Mouse (Mus musculus) lung, embryonic 16.5 days (tissue): ENCODE data around the gene Snx22. TPM values are rescaled to one million over a fixed set of nuclear protein-coding genes. Genes with fewer than 3 reads are reported as not detected.
A peak's percentile ranks its signal among the peaks of the same experiment; 100 is the strongest.

ENCODE experiments used
- ATAC-seq: fragments of 200-750 bp; cut with Nextera tagmentation; 2 replicates; pipeline ENCODE4 v1.8.0; 2017; ENCODE audit warnings: low read depth, mild to moderate bottlenecking, moderate library complexity
- H3K27ac ChIP-seq: fragments of 300-500 bp; sonication (generic); 2 replicates; pipeline ENCODE4 v1.5.1; 2014; ENCODE audit warnings: mild to moderate bottlenecking, control low read depth, low read length
- H3K27me3 ChIP-seq: fragments of 300-500 bp; sonication (generic); 2 replicates; pipeline ENCODE4 v1.6.1; 2014; ENCODE audit warnings: low read depth, low read length, mixed read lengths; ENCODE audit not compliant: control insufficient read depth, insufficient read depth
- H3K36me3 ChIP-seq: fragments of 300-500 bp; sonication (generic); 2 replicates; pipeline ENCODE4 v1.6.1; 2014; ENCODE audit warnings: low read length; ENCODE audit not compliant: control insufficient read depth, insufficient read depth
- H3K4me1 ChIP-seq: fragments of 300-500 bp; sonication (generic); replicated peaks from 2 replicates; pipeline ENCODE4 v1.6.1; 2014; ENCODE audit warnings: low read length, mixed read lengths; ENCODE audit not compliant: control insufficient read depth, insufficient read depth
- H3K4me2 ChIP-seq: fragments of 300-500 bp; sonication (generic); 2 replicates; pipeline ENCODE4 v1.6.1; 2014; ENCODE audit warnings: low read depth, low read length, control low read depth
- H3K4me3 ChIP-seq: fragments of 300-500 bp; sonication (generic); 2 replicates; pipeline ENCODE4 v1.5.1; 2014; ENCODE audit warnings: mild to moderate bottlenecking, low read length, control low read depth
- H3K9ac ChIP-seq: fragments of 300-500 bp; sonication (generic); 2 replicates; pipeline ENCODE4 v1.6.1; 2014; ENCODE audit warnings: low read length, control low read depth
- H3K9me3 ChIP-seq: fragments of 300-500 bp; sonication (generic); 2 replicates; pipeline ENCODE4 v1.6.1; 2016; ENCODE audit warnings: low read length; ENCODE audit not compliant: control insufficient read depth
- WGBS: fragments of 180-500 bp; shearing (Covaris S2); extraction: QIAGEN DNeasy Blood & Tissue Kit; methylation state at CpG from one replicate; pipeline ENCODE4 v1.1.7; 2014; 5-methylcytosine and 5-hydroxymethylcytosine counted together
- polyA plus RNA-seq: library from polyadenylated mRNA; unstranded; fragments of >200 nt; fragmentation: Nextera tagmentation; extraction: Ambion mirVana; gene quantifications from 2 replicates; pipeline ENCODE4 v1.2.1, GENCODE M21; 2015

Snx22 gene
- polyA plus RNA-seq, 1 experiment from 2014 or later = 8.6 TPM

GRCm38 (mm10) chr9:66064316-66064715 is 5.2 kb downstream of the Snx22 start:
- H3K9me3 ChIP-seq = no peaks in the 10 kb centered on the region
- no peak overlapping the region for H3K4me2 ChIP-seq
- H3K4me3 ChIP-seq = no peak overlapping the region
- H3K36me3 ChIP-seq = peaks cover 42% of the 10 kb centered on the region
- H3K9ac ChIP-seq = no peak overlapping the region
- H3K27ac ChIP-seq = no peak overlapping the region
- ATAC-seq = no peak
- 94% methylated on average over 11 of the region's 11 CpGs for WGBS
- peaks cover 4% of the 10 kb centered on the region; the same call in 1 of the 2 replicates for H3K27me3 ChIP-seq
- peaks cover 19% of the 10 kb centered on the region for H3K4me1 ChIP-seq

DNA sequence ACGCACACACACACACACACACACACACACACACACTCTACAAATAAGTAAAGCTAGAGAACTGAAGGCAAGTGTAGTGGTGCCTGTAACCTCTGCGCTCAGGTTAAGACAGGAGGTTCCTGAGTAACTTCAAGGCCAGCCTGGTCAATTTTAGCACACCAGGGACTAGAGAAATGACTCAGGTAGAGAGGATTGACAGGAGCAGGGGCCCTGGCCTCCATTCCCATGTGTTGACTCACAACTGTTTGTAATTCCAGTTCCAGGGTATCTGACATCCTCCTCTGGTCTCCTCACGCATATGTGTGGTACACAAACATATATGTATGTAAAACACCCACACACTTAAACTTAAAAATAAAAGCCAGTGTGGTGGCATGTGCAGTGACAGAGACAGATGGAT is 6.1 kb downstream of the Snx22 start:
- no peak overlapping the region for H3K4me2 ChIP-seq
- H3K9me3 ChIP-seq = no peaks in the 10 kb centered on the region
- no peak overlapping the region for H3K4me3 ChIP-seq
- H3K9ac ChIP-seq = no peak overlapping the region
- WGBS = 89% methylated on average over 3 of the region's 3 CpGs
- H3K27me3 ChIP-seq = peaks cover 4% of the 10 kb centered on the region; the same call in 1 of the 2 replicates
- peaks cover 42% of the 10 kb centered on the region for H3K36me3 ChIP-seq
- ATAC-seq = no peak
- H3K27ac ChIP-seq = no peak overlapping the region
- H3K4me1 ChIP-seq = peaks cover 13% of the 10 kb centered on the region

- Histone ChIP-seq H3K9me3 (no peaks in the 10 kb centered on the region), H3K9ac (peak overlapping the region; percentile 91), H3K4me2 (peak overlapping the region; percentile 82), H3K4me1 (peaks cover 13% of the 10 kb centered on the region), H3K27ac (no peak overlapping the region; the same call in 1 of the 2 replicates), H3K36me3 (peaks cover 37% of the 10 kb centered on the region), H3K4me3 (peak overlapping the region; percentile 95), H3K27me3 (no peaks in the 10 kb centered on the region)
- no peak for ATAC-seq
- 66% methylated on average over 3 of the region's 3 CpGs for WGBS
These were observed 7.9 kb downstream of the Snx22 start for GRCm38 (mm10) chr9:66061656-66062055.

DNA sequence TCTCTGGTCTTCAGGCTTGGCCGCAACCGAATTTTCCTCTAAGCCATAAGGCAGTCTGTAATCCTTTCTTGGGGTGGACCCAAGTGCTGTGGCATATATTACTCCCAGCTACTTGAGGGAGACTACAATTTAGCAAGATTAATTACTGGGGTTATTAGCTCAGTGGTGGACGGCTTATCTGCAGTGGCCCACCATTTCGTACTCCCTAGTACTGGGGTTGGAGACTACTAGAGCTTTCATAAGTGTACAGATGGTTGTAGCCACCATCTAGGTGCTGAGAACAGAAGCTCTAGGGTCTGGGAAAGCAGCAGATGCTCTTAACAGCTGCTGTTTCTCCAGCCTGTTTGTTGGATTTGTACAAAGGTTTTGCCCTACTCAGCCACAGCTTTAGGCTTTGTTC is 8.5 kb downstream of the Snx22 start:
- H3K27me3 ChIP-seq = no peaks in the 10 kb centered on the region
- WGBS = 6% methylated on average over 4 of the region's 4 CpGs
- peak overlapping the region; percentile 82 for H3K4me2 ChIP-seq
- H3K9me3 ChIP-seq = no peaks in the 10 kb centered on the region
- H3K4me1 ChIP-seq = peaks cover 13% of the 10 kb centered on the region
- H3K4me3 ChIP-seq = peak overlapping the region; percentile 95
- H3K9ac ChIP-seq = peak overlapping the region; percentile 91
- peaks cover 31% of the 10 kb centered on the region for H3K36me3 ChIP-seq
- H3K27ac ChIP-seq = peak overlapping the region; percentile 44
- no peak for ATAC-seq

- Histone ChIP-seq H3K9me3 (no peaks in the 10 kb centered on the region), H3K27me3 (no peaks in the 10 kb centered on the region), H3K9ac (peak overlapping the region; percentile 91), H3K4me3 (peak overlapping the region; percentile 95), H3K36me3 (peaks cover 25% of the 10 kb centered on the region), H3K4me2 (peak overlapping the region; percentile 82), H3K4me1 (peaks cover 13% of the 10 kb centered on the region), H3K27ac (peak overlapping the region; percentile 65)
- peak; percentile 61 for ATAC-seq
- whole genome bisulfite sequencing = under 1% methylated on average over 20 of the region's 20 CpGs
These were observed 9.2 kb downstream of the Snx22 start for GRCm38 (mm10) chr9:66060308-66060647.

DNA sequence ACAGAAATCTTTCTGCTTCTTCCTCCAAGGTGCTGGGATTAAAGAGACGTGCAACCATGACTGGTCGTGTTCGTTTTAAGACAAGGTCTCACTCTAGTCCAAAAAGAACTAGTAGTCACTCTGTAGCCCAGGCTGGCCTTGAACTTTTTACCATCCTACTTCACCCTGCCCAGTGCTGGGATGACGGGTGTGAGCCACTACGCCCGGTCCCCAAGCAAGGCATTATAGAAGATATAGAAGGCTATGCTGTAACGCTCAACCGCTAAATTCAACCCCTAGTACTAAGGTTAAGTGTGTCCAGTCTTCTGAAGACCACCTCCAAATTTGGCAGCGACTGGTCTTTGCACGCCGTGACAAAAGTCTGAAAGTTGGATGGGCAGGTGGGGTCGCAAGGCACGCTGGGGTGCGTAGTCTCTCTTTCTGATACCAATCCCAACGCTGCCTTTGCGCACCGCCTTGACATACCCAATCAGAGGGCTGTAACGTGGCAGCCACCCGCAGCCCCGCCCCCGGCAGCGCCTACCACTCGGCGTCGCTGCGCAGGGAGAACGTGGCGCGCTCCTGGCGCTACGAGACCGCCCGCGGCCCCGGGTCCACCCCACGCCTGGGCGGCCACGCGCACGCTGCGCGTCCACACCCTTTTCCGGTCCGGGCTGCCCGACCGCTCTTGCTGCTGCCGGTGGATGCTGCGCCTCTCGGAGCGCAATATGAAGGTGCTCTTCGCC is 9.8 kb downstream of the Snx22 start, which contains the start of gene Ppib:
TSS of gene Ppib (plus strand) at position 640 of the 725 bp plus-strand sequence.
- Histone ChIP-seq H3K4me3 (peak within 1 kb of the TSS; percentile 95), H3K27me3 (no peaks in the 10 kb centered on the region), H3K4me2 (peak within 1 kb of the TSS; percentile 82), H3K36me3 (peaks cover 22% of the 10 kb centered on the region), H3K9ac (peak within 1 kb of the TSS; percentile 91), H3K4me1 (peaks cover 13% of the 10 kb centered on the region), H3K9me3 (no peaks in the 10 kb centered on the region), H3K27ac (peak within 1 kb of the TSS; percentile 65)
- 1% methylated on average over 51 of the region's 51 CpGs for WGBS
- ATAC-seq = peak; percentile 99

DNA sequence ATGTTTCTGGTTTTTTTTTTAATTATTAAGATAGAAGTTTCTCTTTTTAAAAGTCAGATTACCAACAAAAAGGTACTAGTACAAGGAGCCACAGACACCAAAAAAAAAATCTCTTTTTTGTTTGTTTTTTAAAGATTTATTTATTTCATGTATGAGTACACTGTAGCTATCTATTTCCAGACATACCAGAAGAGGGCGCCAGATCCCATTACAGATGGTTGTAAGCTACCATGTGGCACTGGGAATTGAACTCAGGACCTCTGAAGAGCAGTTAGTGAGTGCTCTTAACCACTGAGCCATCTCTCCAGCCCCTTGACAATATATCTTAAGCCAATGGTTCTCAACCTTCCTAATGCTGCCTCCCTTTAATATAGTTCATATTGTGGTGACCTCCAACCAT is 15.9 kb downstream of the Snx22 start:
- Histone ChIP-seq H3K9me3 (no peaks in the 10 kb centered on the region), H3K36me3 (no peaks in the 10 kb centered on the region), H3K27me3 (no peaks in the 10 kb centered on the region), H3K4me1 (no peaks in the 10 kb centered on the region), H3K4me3 (no peak overlapping the region), H3K4me2 (no peak overlapping the region), H3K9ac (no peak overlapping the region), H3K27ac (no peak overlapping the region)
- 33% methylated on average over 1 of the region's 1 CpGs for WGBS
- no peak for ATAC-seq

DNA sequence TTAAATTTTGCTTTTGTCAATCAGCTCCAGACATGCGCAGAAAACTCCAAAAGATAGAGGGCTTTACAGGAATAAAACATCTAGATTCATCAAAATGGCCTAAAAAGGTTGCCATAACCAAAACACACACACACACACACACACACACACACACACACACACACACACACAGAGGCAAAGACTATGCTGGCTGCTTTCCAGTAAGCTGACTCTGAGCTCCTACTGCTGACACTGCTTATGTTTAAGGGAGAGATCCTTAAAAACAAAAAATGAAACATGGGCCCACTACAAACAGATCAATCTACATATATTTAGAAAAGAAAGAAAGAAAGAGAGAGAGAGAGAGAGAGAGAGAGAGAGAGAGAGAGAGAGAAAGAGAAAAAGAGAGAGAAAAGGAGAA is 16.8 kb downstream of the Snx22 start:
- Histone ChIP-seq H3K36me3 (no peaks in the 10 kb centered on the region), H3K27ac (no peak overlapping the region), H3K4me1 (no peaks in the 10 kb centered on the region), H3K9me3 (no peaks in the 10 kb centered on the region), H3K4me3 (no peak overlapping the region), H3K4me2 (no peak overlapping the region), H3K27me3 (no peaks in the 10 kb centered on the region), H3K9ac (no peak overlapping the region)
- ATAC-seq = no peak
- 83% methylated on average over 1 of the region's 1 CpGs for WGBS

- H3K27ac ChIP-seq = no peak overlapping the region
- 38% methylated on average over 4 of the region's 4 CpGs for WGBS
These were observed 18.0 kb downstream of the Snx22 start for GRCm38 (mm10) chr9:66051493-66051892.

More at GRCm38 (mm10) chr9:66051493-66051892, 18.0 kb downstream of the Snx22 start:
- H3K4me1 ChIP-seq = no peaks in the 10 kb centered on the region
- H3K36me3 ChIP-seq = no peaks in the 10 kb centered on the region
- H3K9ac ChIP-seq = no peak overlapping the region
- H3K4me3 ChIP-seq = no peak overlapping the region
- no peak for ATAC-seq
- H3K27me3 ChIP-seq = no peaks in the 10 kb centered on the region
- H3K9me3 ChIP-seq = no peaks in the 10 kb centered on the region
- no peak overlapping the region for H3K4me2 ChIP-seq
